Mouse (Mus musculus): ENCODE measurements around the gene Tmem50b. TPM values are rescaled to one million over a fixed set of nuclear protein-coding genes. Genes with fewer than 3 reads are reported as not detected.

Tmem50b gene
- polyA plus RNA-seq, 1 experiment from 2014 or later, result 31.6 TPM

DNA sequence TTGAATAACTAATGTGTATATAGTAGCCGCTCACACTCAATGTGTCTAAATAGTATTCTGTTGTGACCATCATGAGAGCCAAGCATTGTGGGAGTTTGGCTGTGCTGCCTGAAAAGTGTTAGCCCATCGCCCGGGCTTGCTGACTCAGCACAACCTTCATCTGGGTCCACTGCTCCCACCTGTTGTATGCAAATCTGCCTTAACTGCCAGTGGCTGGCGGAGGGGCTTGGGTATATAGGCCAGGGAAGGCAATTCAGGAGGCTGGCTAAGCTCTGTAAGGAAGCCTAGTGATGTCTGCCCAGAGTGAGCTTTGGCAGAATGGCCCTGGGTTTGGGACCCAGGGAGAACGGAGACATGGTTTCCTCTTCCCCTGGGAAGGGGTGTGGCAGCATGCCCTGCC lies 22.6 kb upstream of the Tmem50b start:
- no peak for ATAC-seq (ENCODE audit: insufficient number of reproducible peaks, low FRiP score, low TSS enrichment, low read depth)
- no peak for DNase-seq (ENCODE audit: low spot score)
- WGBS, result 89% methylated on average over 5 of the region's 5 CpGs
- H3K36me3 ChIP-seq (ENCODE audit: control insufficient read depth, insufficient read depth, low read length), result peaks cover 16% of the 10 kb centered on the region
- no peaks in the 10 kb centered on the region for H3K9me3 ChIP-seq (ENCODE audit: control insufficient read depth, low read length)
- H3K4me3 ChIP-seq (ENCODE audit: low read depth, low read length), result no peak overlapping the region
- no peak overlapping the region for H3K9ac ChIP-seq (ENCODE audit: low read length)
- H3K27ac ChIP-seq (replicated peaks; ENCODE audit: low read depth, low read length), result no peak overlapping the region
- H3K4me2 ChIP-seq (ENCODE audit: low read depth, severe bottlenecking), result no peak overlapping the region
- H3K27me3 ChIP-seq (ENCODE audit: control insufficient read depth, insufficient read depth, low read length), result no peaks in the 10 kb centered on the region
- H3K4me1 ChIP-seq (ENCODE audit: control insufficient read depth, insufficient read depth, low read length), result no peaks in the 10 kb centered on the region

DNA sequence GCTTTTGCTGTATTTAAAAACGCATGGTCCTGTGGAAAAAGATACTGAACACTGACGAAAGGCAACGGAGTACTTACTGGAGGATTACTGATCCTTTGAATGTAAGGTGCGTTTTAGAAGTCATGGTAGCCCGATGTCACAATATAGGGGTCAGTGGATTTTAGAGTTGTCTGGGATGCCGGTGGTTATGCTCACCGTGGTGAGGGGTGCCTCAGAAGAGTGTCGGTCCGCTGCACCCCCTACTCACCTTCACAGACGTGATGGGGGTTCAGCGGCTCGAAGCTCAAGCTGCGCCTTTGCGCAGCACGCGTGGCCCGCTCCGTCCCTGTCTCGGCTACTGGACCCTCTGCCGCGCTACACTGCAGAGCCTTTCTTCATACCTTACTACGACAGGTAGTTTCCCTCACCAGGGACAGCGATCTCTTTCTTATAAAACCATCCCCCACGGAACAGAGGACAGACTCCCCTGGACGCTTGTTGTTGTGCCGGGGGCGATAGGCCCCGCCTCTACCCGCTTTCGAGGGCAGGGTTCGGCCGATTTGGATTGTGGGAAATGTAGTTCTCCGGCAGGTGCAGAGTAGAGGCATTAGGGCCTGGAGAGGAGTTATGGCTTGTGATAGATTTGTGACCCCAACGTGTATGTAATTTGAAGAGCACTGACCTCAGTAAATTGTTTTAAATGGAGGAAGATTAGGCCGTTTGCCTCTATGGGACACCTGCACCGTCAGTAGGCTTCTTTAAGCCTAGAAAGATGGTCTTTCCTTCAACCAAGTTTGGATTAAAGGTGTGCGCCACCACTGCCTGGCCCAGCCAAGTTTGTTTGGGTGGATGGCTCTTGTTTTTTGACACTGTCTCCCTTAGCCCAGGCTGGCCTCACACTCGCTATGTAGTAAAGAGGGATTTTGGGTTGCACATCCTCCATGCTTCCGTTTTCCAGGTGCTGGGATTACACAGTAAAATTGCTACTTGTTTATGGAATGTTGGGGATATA lies 21.2 kb upstream of the Tmem50b start, which contains the start of gene Dnajc28:
Dnajc28 (minus strand) TSS at position 516 of the 991 bp plus-strand sequence.
- Histone ChIP-seq H3K4me3 (ENCODE audit: low read depth, low read length) (peak within 1 kb of the TSS; percentile 67), H3K36me3 (ENCODE audit: control insufficient read depth, insufficient read depth, low read length) (peaks cover 9% of the 10 kb centered on the region; the same call in 1 of the 2 replicates), H3K9me3 (ENCODE audit: control insufficient read depth, low read length) (no peaks in the 10 kb centered on the region), H3K27ac (replicated peaks; ENCODE audit: low read depth, low read length) (no peak within 1 kb of the TSS), H3K27me3 (ENCODE audit: control insufficient read depth, insufficient read depth, low read length) (no peaks in the 10 kb centered on the region), H3K4me1 (ENCODE audit: control insufficient read depth, insufficient read depth, low read length) (no peaks in the 10 kb centered on the region), H3K4me2 (ENCODE audit: low read depth, severe bottlenecking) (peak within 1 kb of the TSS; percentile 84), H3K9ac (ENCODE audit: low read length) (peak within 1 kb of the TSS; percentile 61)
- ATAC-seq (ENCODE audit: insufficient number of reproducible peaks, low FRiP score, low TSS enrichment, low read depth), result peak; percentile 79
- peak; percentile 84 for DNase-seq (ENCODE audit: low spot score)
- 9% methylated on average over 39 of the region's 39 CpGs for WGBS

DNA sequence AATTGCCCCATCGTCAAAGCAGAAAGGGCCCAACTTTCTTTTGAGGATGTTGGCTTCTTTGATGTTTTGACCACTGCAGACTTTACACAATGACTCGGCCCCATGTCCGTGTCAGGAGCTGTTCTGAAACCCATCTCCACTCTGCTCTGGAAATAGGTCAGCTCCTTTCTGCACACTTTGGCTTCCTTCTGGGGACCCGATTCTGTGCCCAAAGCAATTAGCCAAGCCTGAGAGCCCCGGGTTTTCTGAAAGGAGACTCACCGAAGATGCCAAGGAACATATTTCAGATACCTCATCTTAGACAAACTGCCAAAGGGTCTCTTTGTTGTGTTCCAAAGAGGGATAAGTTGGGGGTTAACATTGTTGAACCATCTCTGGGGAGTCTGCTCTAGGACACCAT lies 17.0 kb upstream of the Tmem50b start:
- no peak overlapping the region for H3K4me2 ChIP-seq (ENCODE audit: low read depth, severe bottlenecking)
- no peaks in the 10 kb centered on the region for H3K9me3 ChIP-seq (ENCODE audit: control insufficient read depth, low read length)
- H3K4me3 ChIP-seq (ENCODE audit: low read depth, low read length), result no peak overlapping the region
- H3K27me3 ChIP-seq (ENCODE audit: control insufficient read depth, insufficient read depth, low read length), result no peaks in the 10 kb centered on the region
- H3K9ac ChIP-seq (ENCODE audit: low read length), result no peak overlapping the region
- H3K27ac ChIP-seq (replicated peaks; ENCODE audit: low read depth, low read length), result no peak overlapping the region
- H3K36me3 ChIP-seq (ENCODE audit: control insufficient read depth, insufficient read depth, low read length), result no peaks in the 10 kb centered on the region
- DNase-seq (ENCODE audit: low spot score), result no peak
- no peak for ATAC-seq (ENCODE audit: insufficient number of reproducible peaks, low FRiP score, low TSS enrichment, low read depth)
- H3K4me1 ChIP-seq (ENCODE audit: control insufficient read depth, insufficient read depth, low read length), result no peaks in the 10 kb centered on the region
- 87% methylated on average over 6 of the region's 6 CpGs for WGBS

DNA sequence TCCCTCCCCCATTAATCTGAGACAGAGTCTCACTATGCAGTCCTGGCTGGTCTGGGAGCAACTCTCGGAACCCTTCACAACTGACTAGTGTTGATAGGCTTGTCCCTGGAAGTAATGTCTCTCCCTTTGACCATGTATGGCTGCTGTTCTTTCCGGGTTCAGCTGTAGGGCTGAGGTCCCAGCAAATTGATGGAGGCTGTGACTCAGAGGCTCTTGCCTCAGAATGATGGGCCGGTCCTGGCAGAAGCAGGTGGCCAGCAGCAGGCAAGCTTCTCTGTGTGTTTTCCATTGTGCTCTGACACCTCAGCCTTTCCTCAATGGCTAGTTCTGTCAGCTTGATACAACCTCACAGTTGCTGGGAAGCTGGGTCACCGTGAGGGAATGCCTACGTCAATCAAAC lies 14.9 kb upstream of the Tmem50b start:
- no peak overlapping the region for H3K4me2 ChIP-seq (ENCODE audit: low read depth, severe bottlenecking)
- H3K27me3 ChIP-seq (ENCODE audit: control insufficient read depth, insufficient read depth, low read length), result no peaks in the 10 kb centered on the region
- H3K4me3 ChIP-seq (ENCODE audit: low read depth, low read length), result no peak overlapping the region
- H3K27ac ChIP-seq (replicated peaks; ENCODE audit: low read depth, low read length), result no peak overlapping the region
- WGBS, result 81% methylated on average over 5 of the region's 5 CpGs
- DNase-seq (ENCODE audit: low spot score) (no peak), ATAC-seq (ENCODE audit: insufficient number of reproducible peaks, low FRiP score, low TSS enrichment, low read depth) (no peak)
- H3K4me1 ChIP-seq (ENCODE audit: control insufficient read depth, insufficient read depth, low read length), result no peaks in the 10 kb centered on the region
- H3K9ac ChIP-seq (ENCODE audit: low read length), result no peak overlapping the region
- no peaks in the 10 kb centered on the region for H3K9me3 ChIP-seq (ENCODE audit: control insufficient read depth, low read length)
- H3K36me3 ChIP-seq (ENCODE audit: control insufficient read depth, insufficient read depth, low read length), result no peaks in the 10 kb centered on the region

DNA sequence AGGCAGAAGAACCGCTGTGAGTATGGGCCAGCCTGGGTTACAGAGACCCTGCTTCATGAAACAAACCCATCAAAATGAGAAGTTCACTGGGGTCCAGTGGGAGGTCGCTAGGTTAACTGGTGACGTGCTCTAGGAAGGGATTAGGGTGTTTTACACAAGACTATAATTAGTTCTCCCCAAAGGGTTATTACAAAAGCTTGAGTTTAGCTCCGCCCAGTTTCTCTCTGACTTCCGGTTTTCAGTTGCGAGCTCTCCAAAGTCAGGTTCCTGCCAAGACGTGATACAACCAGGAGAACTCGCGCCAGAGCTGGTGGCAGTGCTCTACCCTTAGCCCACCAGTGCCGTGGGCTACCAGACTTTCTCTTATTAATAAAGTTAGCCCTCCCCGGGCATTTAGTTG lies 13.6 kb upstream of the Tmem50b start:
- 77% methylated on average over 11 of the region's 11 CpGs for WGBS
- ATAC-seq (ENCODE audit: insufficient number of reproducible peaks, low FRiP score, low TSS enrichment, low read depth) (no peak), DNase-seq (ENCODE audit: low spot score) (no peak)

DNA sequence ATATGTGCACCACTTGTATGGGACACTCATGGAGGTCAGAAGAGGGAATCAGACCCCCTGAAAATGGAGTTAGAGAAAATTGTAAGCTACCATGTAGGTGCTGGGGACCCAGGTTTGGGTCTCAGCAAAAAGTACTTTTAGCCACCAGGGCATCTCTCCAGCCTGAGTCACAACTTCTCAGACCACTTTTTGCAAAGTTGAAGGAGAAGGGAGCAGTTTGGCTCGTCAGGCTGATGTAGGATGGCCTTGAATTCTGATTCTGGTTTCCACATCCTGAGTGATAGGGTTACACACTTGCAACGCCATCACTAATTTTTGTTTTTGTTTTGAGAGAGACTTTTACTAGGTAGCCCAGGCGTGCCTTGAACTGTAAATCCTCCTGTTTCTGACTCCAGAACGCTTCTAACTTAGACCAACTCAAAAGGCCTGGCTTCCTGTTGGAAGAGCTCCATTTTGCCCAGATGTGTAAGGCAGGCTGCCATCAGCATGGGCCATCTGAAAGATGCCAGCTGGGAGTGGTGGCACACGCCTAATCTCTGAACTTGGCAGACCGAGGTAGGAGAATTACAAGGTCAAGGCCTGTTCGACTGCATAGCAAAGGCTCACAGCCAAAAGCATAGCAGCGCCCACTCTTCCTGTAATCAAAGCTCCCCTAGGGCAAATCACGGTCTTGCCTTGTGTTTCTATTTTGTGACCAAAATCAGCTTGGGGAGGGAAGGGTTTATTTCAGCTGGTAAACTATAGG lies 12.1 kb upstream of the Tmem50b start:
- 78% methylated on average over 9 of the region's 9 CpGs for WGBS
- H3K27ac ChIP-seq (replicated peaks; ENCODE audit: low read depth, low read length), result no peak overlapping the region
- no peak overlapping the region for H3K4me2 ChIP-seq (ENCODE audit: low read depth, severe bottlenecking)
- H3K36me3 ChIP-seq (ENCODE audit: control insufficient read depth, insufficient read depth, low read length), result no peaks in the 10 kb centered on the region
- no peaks in the 10 kb centered on the region for H3K27me3 ChIP-seq (ENCODE audit: control insufficient read depth, insufficient read depth, low read length)
- H3K9me3 ChIP-seq (ENCODE audit: control insufficient read depth, low read length), result no peaks in the 10 kb centered on the region
- no peak for DNase-seq (ENCODE audit: low spot score)
- no peak for ATAC-seq (ENCODE audit: insufficient number of reproducible peaks, low FRiP score, low TSS enrichment, low read depth)
- H3K9ac ChIP-seq (ENCODE audit: low read length), result no peak overlapping the region
- H3K4me1 ChIP-seq (ENCODE audit: control insufficient read depth, insufficient read depth, low read length), result no peaks in the 10 kb centered on the region
- H3K4me3 ChIP-seq (ENCODE audit: low read depth, low read length), result no peak overlapping the region

More for the DNA sequence above, 13.6 kb upstream of the Tmem50b start:
- no peaks in the 10 kb centered on the region for H3K27me3 ChIP-seq (ENCODE audit: control insufficient read depth, insufficient read depth, low read length)
- no peak overlapping the region for H3K9ac ChIP-seq (ENCODE audit: low read length)
- no peak overlapping the region for H3K4me3 ChIP-seq (ENCODE audit: low read depth, low read length)
- no peaks in the 10 kb centered on the region for H3K4me1 ChIP-seq (ENCODE audit: control insufficient read depth, insufficient read depth, low read length)
- H3K4me2 ChIP-seq (ENCODE audit: low read depth, severe bottlenecking), result no peak overlapping the region
- H3K9me3 ChIP-seq (ENCODE audit: control insufficient read depth, low read length), result no peaks in the 10 kb centered on the region
- no peak overlapping the region for H3K27ac ChIP-seq (replicated peaks; ENCODE audit: low read depth, low read length)
- no peaks in the 10 kb centered on the region for H3K36me3 ChIP-seq (ENCODE audit: control insufficient read depth, insufficient read depth, low read length)

DNA sequence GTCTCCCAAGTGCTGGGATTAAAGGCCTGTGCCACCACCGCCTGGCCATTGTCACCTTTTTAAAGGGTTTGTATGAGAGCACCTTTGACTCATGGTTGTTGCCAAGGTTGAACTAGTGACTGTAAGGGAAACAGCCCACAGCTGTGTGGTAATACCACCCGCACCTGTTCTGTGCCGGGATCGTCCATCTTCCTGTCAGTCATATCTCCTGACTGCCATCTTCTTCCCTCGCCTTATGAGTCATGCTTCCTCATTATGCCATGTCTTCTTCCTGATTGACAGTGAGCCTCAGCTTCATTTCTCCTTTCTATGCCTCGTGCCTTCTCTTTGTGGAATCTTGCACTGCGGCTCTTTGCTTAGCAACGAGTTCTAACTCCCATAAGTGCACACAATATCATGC lies 9.4 kb upstream of the Tmem50b start:
- H3K4me2 ChIP-seq (ENCODE audit: low read depth, severe bottlenecking), result no peak overlapping the region
- H3K9ac ChIP-seq (ENCODE audit: low read length), result no peak overlapping the region
- no peaks in the 10 kb centered on the region for H3K4me1 ChIP-seq (ENCODE audit: control insufficient read depth, insufficient read depth, low read length)
- no peaks in the 10 kb centered on the region for H3K9me3 ChIP-seq (ENCODE audit: control insufficient read depth, low read length)
- no peak overlapping the region for H3K4me3 ChIP-seq (ENCODE audit: low read depth, low read length)
- no peak overlapping the region for H3K27ac ChIP-seq (replicated peaks; ENCODE audit: low read depth, low read length)
- 90% methylated on average over 8 of the region's 8 CpGs for WGBS
- no peaks in the 10 kb centered on the region for H3K36me3 ChIP-seq (ENCODE audit: control insufficient read depth, insufficient read depth, low read length)
- no peak for DNase-seq (ENCODE audit: low spot score)
- no peak for ATAC-seq (ENCODE audit: insufficient number of reproducible peaks, low FRiP score, low TSS enrichment, low read depth)
- no peaks in the 10 kb centered on the region for H3K27me3 ChIP-seq (ENCODE audit: control insufficient read depth, insufficient read depth, low read length)

DNA sequence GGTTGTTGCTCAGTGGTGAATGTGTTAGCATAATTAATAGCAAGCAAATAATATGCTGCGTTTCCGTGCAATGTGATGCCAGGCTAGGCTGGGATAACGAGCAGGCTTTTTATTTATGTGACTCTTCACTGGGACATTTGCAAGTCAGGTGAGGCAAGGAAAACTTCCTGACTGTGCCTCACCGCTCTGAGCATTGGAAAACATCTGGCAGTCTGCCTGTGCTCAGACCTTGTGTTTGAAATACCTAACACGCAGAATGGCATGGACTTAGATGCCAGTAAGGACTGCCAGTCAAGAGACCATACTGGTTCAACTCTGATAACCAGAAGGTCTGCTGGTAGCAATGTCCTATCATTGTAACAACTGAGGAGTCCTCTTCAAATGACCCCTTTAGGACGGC lies 7.6 kb upstream of the Tmem50b start:
- no peak for DNase-seq (ENCODE audit: low spot score)
- Histone ChIP-seq H3K9me3 (ENCODE audit: control insufficient read depth, low read length) (no peaks in the 10 kb centered on the region), H3K27ac (replicated peaks; ENCODE audit: low read depth, low read length) (no peak overlapping the region), H3K4me1 (ENCODE audit: control insufficient read depth, insufficient read depth, low read length) (no peaks in the 10 kb centered on the region), H3K27me3 (ENCODE audit: control insufficient read depth, insufficient read depth, low read length) (no peaks in the 10 kb centered on the region), H3K36me3 (ENCODE audit: control insufficient read depth, insufficient read depth, low read length) (no peaks in the 10 kb centered on the region), H3K4me2 (ENCODE audit: low read depth, severe bottlenecking) (no peak overlapping the region), H3K4me3 (ENCODE audit: low read depth, low read length) (no peak overlapping the region), H3K9ac (ENCODE audit: low read length) (no peak overlapping the region)
- whole genome bisulfite sequencing, result 71% methylated on average over 6 of the region's 6 CpGs
- no peak for ATAC-seq (ENCODE audit: insufficient number of reproducible peaks, low FRiP score, low TSS enrichment, low read depth)
